Mouse (Mus musculus): Measurements from ENCODE around the gene Abcb9. TPM values are rescaled to one million over a fixed set of nuclear protein-coding genes. Genes with fewer than 3 reads are reported as not detected.

The Abcb9 gene
- polyA plus RNA-seq (2014; fragmentation: Nextera tagmentation; extraction: Ambion mirVana), result 9.8 and 12.8 TPM in 2 replicates

GRCm38 (mm10) chr5:124095596-124096232 is at the start of gene Abcb9:
Abcb9 (minus strand) TSS chr5:124095798.
- H3K4me1 ChIP-seq (ENCODE audit: control insufficient read depth, insufficient read depth, low read length), result no peaks in the 10 kb centered on the region
- H3K4me3 ChIP-seq (ENCODE audit: low read depth, low read length), result peak within 1 kb of the TSS; percentile 47
- H3K27ac ChIP-seq (ENCODE audit: low read depth, low read length), result no peak within 1 kb of the TSS
- no peaks in the 10 kb centered on the region for H3K36me3 ChIP-seq (ENCODE audit: control insufficient read depth, insufficient read depth, low read length)
- under 1% methylated on average over 40 of the region's 42 CpGs for WGBS
- peak within 1 kb of the TSS; percentile 64 for H3K4me2 ChIP-seq (ENCODE audit: low read depth, low read length)
- peak within 1 kb of the TSS; percentile 60 for H3K9ac ChIP-seq (replicated peaks; ENCODE audit: low read depth, low read length)
- peak; percentile 79 for ATAC-seq (ENCODE audit: low read depth)
- H3K9me3 ChIP-seq (ENCODE audit: control insufficient read depth, low read length), result no peaks in the 10 kb centered on the region
- H3K27me3 ChIP-seq (ENCODE audit: control insufficient read depth, insufficient read depth, low read length), result peaks cover 5% of the 10 kb centered on the region; the same call in 1 of the 2 replicates

DNA sequence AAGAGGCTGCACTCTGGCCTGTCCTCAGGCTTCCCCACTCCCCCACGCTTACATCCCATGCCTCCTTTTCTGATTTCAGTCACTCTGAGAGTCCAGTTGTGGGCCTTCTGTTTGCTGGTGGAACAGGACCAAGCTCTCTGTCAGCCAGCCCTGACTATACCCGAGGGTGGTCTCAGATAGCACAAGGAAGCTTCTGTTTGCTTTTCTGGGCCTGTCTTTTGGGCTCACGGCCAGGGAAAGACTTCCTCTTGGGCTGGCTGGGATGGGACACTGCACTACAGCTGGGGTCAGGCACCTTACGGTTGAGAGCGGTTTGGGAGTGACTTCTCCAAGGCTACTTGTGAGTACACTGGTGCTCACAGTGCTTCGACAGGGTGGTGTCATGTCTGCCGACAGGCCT is 42.5 kb upstream of the Abcb9 start:
- WGBS, result 75% methylated on average over 7 of the region's 7 CpGs
- H3K4me1 ChIP-seq (ENCODE audit: control insufficient read depth, insufficient read depth, low read length), result no peaks in the 10 kb centered on the region
- no peak overlapping the region for H3K9ac ChIP-seq (replicated peaks; ENCODE audit: low read depth, low read length)
- no peak overlapping the region for H3K4me2 ChIP-seq (ENCODE audit: low read depth, low read length)
- no peaks in the 10 kb centered on the region for H3K9me3 ChIP-seq (ENCODE audit: control insufficient read depth, low read length)
- no peaks in the 10 kb centered on the region for H3K27me3 ChIP-seq (ENCODE audit: control insufficient read depth, insufficient read depth, low read length)
- H3K36me3 ChIP-seq (ENCODE audit: control insufficient read depth, insufficient read depth, low read length), result peaks cover 22% of the 10 kb centered on the region
- H3K4me3 ChIP-seq (ENCODE audit: low read depth, low read length), result no peak overlapping the region
- no peak overlapping the region for H3K27ac ChIP-seq (ENCODE audit: low read depth, low read length)
- ATAC-seq (ENCODE audit: low read depth), result no peak

- ATAC-seq (ENCODE audit: low read depth), result no peak
- Histone ChIP-seq H3K27ac (ENCODE audit: low read depth, low read length) (no peak overlapping the region), H3K4me3 (ENCODE audit: low read depth, low read length) (no peak overlapping the region), H3K4me2 (ENCODE audit: low read depth, low read length) (no peak overlapping the region), H3K36me3 (ENCODE audit: control insufficient read depth, insufficient read depth, low read length) (peaks cover 37% of the 10 kb centered on the region), H3K9ac (replicated peaks; ENCODE audit: low read depth, low read length) (no peak overlapping the region), H3K27me3 (ENCODE audit: control insufficient read depth, insufficient read depth, low read length) (no peaks in the 10 kb centered on the region), H3K4me1 (ENCODE audit: control insufficient read depth, insufficient read depth, low read length) (no peaks in the 10 kb centered on the region), H3K9me3 (ENCODE audit: control insufficient read depth, low read length) (no peaks in the 10 kb centered on the region)
- 83% methylated on average over 5 of the region's 5 CpGs for WGBS
Measured at GRCm38 (mm10) chr5:124134261-124134660, 38.7 kb upstream of the Abcb9 start.

- no peaks in the 10 kb centered on the region for H3K9me3 ChIP-seq (ENCODE audit: control insufficient read depth, low read length)
- H3K9ac ChIP-seq (replicated peaks; ENCODE audit: low read depth, low read length), result no peak overlapping the region
- no peaks in the 10 kb centered on the region for H3K4me1 ChIP-seq (ENCODE audit: control insufficient read depth, insufficient read depth, low read length)
- WGBS, result 92% methylated on average over 11 of the region's 11 CpGs
- no peak overlapping the region for H3K27ac ChIP-seq (ENCODE audit: low read depth, low read length)
- H3K36me3 ChIP-seq (ENCODE audit: control insufficient read depth, insufficient read depth, low read length), result peaks cover 52% of the 10 kb centered on the region
- ATAC-seq (ENCODE audit: low read depth), result no peak
- H3K27me3 ChIP-seq (ENCODE audit: control insufficient read depth, insufficient read depth, low read length), result no peaks in the 10 kb centered on the region
- H3K4me3 ChIP-seq (ENCODE audit: low read depth, low read length), result no peak overlapping the region
- no peak overlapping the region for H3K4me2 ChIP-seq (ENCODE audit: low read depth, low read length)
Measured at GRCm38 (mm10) chr5:124125093-124125492, 29.5 kb upstream of the Abcb9 start.

DNA sequence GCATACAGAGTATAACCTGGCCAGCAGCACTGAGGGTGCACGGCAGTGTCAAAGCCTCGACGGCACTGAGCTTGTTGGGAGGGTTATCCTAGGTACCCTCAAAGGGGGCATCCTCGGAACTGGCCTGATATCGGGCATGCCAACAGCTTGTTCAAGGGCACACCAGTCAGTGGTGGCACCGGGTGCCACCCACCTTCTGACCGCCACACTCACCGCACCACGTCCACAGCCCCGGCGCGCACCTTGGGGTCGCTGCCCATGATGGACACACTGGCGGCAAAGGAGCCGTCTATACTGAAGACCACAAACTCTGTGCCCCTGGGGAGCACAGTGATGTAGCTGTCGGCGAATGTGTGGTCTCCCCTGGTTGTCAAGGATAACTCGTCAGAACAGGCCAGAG is 26.8 kb upstream of the Abcb9 start:
- no peaks in the 10 kb centered on the region for H3K9me3 ChIP-seq (ENCODE audit: control insufficient read depth, low read length)
- H3K27ac ChIP-seq (ENCODE audit: low read depth, low read length), result no peak overlapping the region
- WGBS, result 91% methylated on average over 18 of the region's 18 CpGs
- H3K9ac ChIP-seq (replicated peaks; ENCODE audit: low read depth, low read length), result no peak overlapping the region
- no peak for ATAC-seq (ENCODE audit: low read depth)
- H3K4me2 ChIP-seq (ENCODE audit: low read depth, low read length), result no peak overlapping the region
- no peaks in the 10 kb centered on the region for H3K27me3 ChIP-seq (ENCODE audit: control insufficient read depth, insufficient read depth, low read length)
- no peak overlapping the region for H3K4me3 ChIP-seq (ENCODE audit: low read depth, low read length)
- H3K36me3 ChIP-seq (ENCODE audit: control insufficient read depth, insufficient read depth, low read length), result peaks cover 61% of the 10 kb centered on the region
- peaks cover 2% of the 10 kb centered on the region; the same call in 1 of the 2 replicates for H3K4me1 ChIP-seq (ENCODE audit: control insufficient read depth, insufficient read depth, low read length)

- H3K9ac ChIP-seq (replicated peaks; ENCODE audit: low read depth, low read length), result no peak overlapping the region
- H3K27me3 ChIP-seq (ENCODE audit: control insufficient read depth, insufficient read depth, low read length), result no peaks in the 10 kb centered on the region
- ATAC-seq (ENCODE audit: low read depth), result no peak
- no peak overlapping the region for H3K4me3 ChIP-seq (ENCODE audit: low read depth, low read length)
- H3K4me2 ChIP-seq (ENCODE audit: low read depth, low read length), result no peak overlapping the region
- peaks cover 15% of the 10 kb centered on the region for H3K4me1 ChIP-seq (ENCODE audit: control insufficient read depth, insufficient read depth, low read length)
- H3K9me3 ChIP-seq (ENCODE audit: control insufficient read depth, low read length), result no peaks in the 10 kb centered on the region
- WGBS, result 83% methylated on average over 5 of the region's 5 CpGs
- H3K27ac ChIP-seq (ENCODE audit: low read depth, low read length), result no peak overlapping the region
- peaks cover 56% of the 10 kb centered on the region for H3K36me3 ChIP-seq (ENCODE audit: control insufficient read depth, insufficient read depth, low read length)
Measured at GRCm38 (mm10) chr5:124119204-124119603, 23.6 kb upstream of the Abcb9 start.

DNA sequence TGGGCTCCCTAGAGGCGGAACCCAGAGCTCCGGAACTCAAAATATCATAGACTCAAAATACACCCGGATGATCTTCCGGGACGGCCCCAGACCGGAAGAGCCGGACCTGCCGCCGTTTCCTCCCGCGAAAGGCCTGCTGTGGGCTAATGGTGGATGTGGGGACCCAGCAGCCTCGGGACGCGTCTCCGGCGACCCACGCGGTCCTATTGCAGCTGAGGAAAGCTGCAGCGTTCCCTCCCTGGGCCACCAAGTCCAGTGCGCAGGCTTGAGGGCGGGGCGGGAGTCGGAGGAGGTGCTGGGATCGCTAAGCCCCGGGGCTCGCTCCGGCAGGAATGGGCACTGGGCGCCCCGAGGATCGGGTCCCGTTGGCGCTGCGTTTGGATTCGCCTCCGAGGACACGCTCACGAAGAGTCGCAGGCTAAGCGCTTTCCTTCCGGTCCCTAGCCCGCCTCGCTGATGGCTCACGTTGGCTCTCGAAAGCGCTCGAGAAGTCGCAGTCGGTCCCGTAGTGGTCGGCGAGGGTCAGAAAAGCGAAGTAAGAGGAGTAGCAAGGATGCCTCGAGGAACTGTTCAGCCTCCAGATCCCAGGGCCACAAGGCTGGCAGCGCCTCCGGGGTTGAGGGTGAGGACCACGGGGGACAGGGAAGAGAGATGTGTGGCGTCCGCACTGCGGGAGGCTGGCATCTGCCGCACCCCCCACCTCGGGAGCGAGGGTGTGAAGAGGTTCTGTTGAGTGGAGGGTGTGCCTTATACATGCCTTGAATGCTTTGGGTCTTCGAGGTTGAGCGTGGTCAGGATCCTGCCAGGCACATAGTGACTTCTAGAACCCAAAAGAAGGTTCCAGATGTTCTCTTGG is 20.6 kb upstream of the Abcb9 start, which contains the start of gene Arl6ip4:
Gene Arl6ip4, plus strand, starts transcription at position 100 of the 856 bp plus-strand sequence.
- peak within 1 kb of the TSS; percentile 78 for H3K4me2 ChIP-seq (ENCODE audit: low read depth, low read length)
- H3K4me1 ChIP-seq (ENCODE audit: control insufficient read depth, insufficient read depth, low read length), result peaks cover 28% of the 10 kb centered on the region
- 1% methylated on average over 64 of the region's 64 CpGs for WGBS
- no peaks in the 10 kb centered on the region for H3K9me3 ChIP-seq (ENCODE audit: control insufficient read depth, low read length)
- ATAC-seq (ENCODE audit: low read depth), result peak; percentile 7; the same call in 1 of the 2 replicates
- H3K36me3 ChIP-seq (ENCODE audit: control insufficient read depth, insufficient read depth, low read length), result peaks cover 32% of the 10 kb centered on the region
- H3K27me3 ChIP-seq (ENCODE audit: control insufficient read depth, insufficient read depth, low read length), result no peaks in the 10 kb centered on the region
- H3K9ac ChIP-seq (replicated peaks; ENCODE audit: low read depth, low read length), result peak within 1 kb of the TSS; percentile 76
- peak within 1 kb of the TSS; percentile 76 for H3K27ac ChIP-seq (ENCODE audit: low read depth, low read length)
- H3K4me3 ChIP-seq (ENCODE audit: low read depth, low read length), result peak within 1 kb of the TSS; percentile 62

DNA sequence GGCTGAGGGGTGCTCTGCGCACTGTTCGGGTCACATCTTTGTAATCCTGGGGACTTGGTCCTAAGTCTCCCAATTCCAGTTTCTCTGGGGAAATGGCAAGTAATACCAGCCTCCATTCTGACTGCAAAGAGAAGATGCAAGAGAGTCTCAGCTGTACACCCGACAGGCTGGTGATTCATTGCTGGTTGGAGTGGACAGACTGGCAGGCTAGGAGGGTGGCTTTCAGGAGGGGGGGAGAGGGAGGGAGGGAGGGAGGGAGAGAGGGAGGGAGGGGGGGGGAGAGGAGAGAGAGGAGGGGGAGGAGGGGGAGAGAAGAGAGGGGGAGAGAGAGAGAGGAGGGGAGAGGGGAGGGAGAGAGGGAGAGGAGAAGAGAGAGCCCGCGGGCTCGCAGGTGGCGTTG is 19.9 kb upstream of the Abcb9 start:
- no peaks in the 10 kb centered on the region for H3K27me3 ChIP-seq (ENCODE audit: control insufficient read depth, insufficient read depth, low read length)
- H3K27ac ChIP-seq (ENCODE audit: low read depth, low read length), result peak overlapping the region; percentile 76; the same call in 1 of the 2 replicates
- peaks cover 25% of the 10 kb centered on the region for H3K36me3 ChIP-seq (ENCODE audit: control insufficient read depth, insufficient read depth, low read length)
- H3K4me1 ChIP-seq (ENCODE audit: control insufficient read depth, insufficient read depth, low read length), result peaks cover 29% of the 10 kb centered on the region
- no peak for ATAC-seq (ENCODE audit: low read depth)
- peak overlapping the region; percentile 62 for H3K4me3 ChIP-seq (ENCODE audit: low read depth, low read length)
- peak overlapping the region; percentile 78 for H3K4me2 ChIP-seq (ENCODE audit: low read depth, low read length)
- H3K9ac ChIP-seq (replicated peaks; ENCODE audit: low read depth, low read length), result peak overlapping the region; percentile 76
- 24% methylated on average over 7 of the region's 7 CpGs for WGBS
- H3K9me3 ChIP-seq (ENCODE audit: control insufficient read depth, low read length), result no peaks in the 10 kb centered on the region
